Mouse (Mus musculus): ENCODE results near the gene Nck2. TPM values are rescaled to one million over a fixed set of nuclear protein-coding genes. Genes with fewer than 3 reads are reported as not detected.

Gene Nck2
- polyA plus RNA-seq, 1 experiment = 21.0 TPM

GRCm38 (mm10) chr1:43504235-43504634 lies 59.9 kb downstream of the Nck2 start:
- Histone ChIP-seq H3K27ac (ENCODE audit: control insufficient read depth, insufficient read depth, low read depth, low read length, poor library complexity) (no peak overlapping the region; the same call in 1 of the 2 replicates), H3K4me1 (ENCODE audit: control insufficient read depth, insufficient read depth, low read length) (no peaks in the 10 kb centered on the region; the same call in 1 of the 2 replicates)
- no peak for TF ChIP-seq CTCF (IDR thresholded peaks at IDR 0.05; ENCODE audit: control insufficient read depth, insufficient read depth, low read length)
- no peak for TF ChIP-seq POLR2A (IDR thresholded peaks at IDR 0.05; ENCODE audit: borderline replicate concordance, control insufficient read depth, low read depth, low read length)

GRCm38 (mm10) chr1:43506638-43507037 lies 62.3 kb downstream of the Nck2 start:
- TF ChIP-seq POLR2A (IDR thresholded peaks at IDR 0.05; ENCODE audit: borderline replicate concordance, control insufficient read depth, low read depth, low read length) (no peak), CTCF (IDR thresholded peaks at IDR 0.05; ENCODE audit: control insufficient read depth, insufficient read depth, low read length) (no peak)
- WGBS = 30% methylated on average over 3 of the region's 3 CpGs

More at GRCm38 (mm10) chr1:43504235-43504634, 59.9 kb downstream of the Nck2 start:
- H3K4me3 ChIP-seq (replicated peaks; ENCODE audit: control insufficient read depth, low read depth, low read length) = no peak overlapping the region
- 44% methylated on average over 4 of the region's 4 CpGs for WGBS

GRCm38 (mm10) chr1:43507809-43508208 lies 63.4 kb downstream of the Nck2 start:
- WGBS = 24% methylated on average over 1 of the region's 1 CpGs
- no peak overlapping the region for H3K27ac ChIP-seq (ENCODE audit: control insufficient read depth, insufficient read depth, low read depth, low read length, poor library complexity)
- TF ChIP-seq POLR2A (IDR thresholded peaks at IDR 0.05; ENCODE audit: borderline replicate concordance, control insufficient read depth, low read depth, low read length) (no peak), CTCF (IDR thresholded peaks at IDR 0.05; ENCODE audit: control insufficient read depth, insufficient read depth, low read length) (no peak)
- no peak overlapping the region for H3K4me3 ChIP-seq (replicated peaks; ENCODE audit: control insufficient read depth, low read depth, low read length)
- no peaks in the 10 kb centered on the region; the same call in 1 of the 2 replicates for H3K4me1 ChIP-seq (ENCODE audit: control insufficient read depth, insufficient read depth, low read length)

More at GRCm38 (mm10) chr1:43506638-43507037, 62.3 kb downstream of the Nck2 start:
- H3K4me1 ChIP-seq (ENCODE audit: control insufficient read depth, insufficient read depth, low read length) = no peaks in the 10 kb centered on the region; the same call in 1 of the 2 replicates
- no peak overlapping the region for H3K27ac ChIP-seq (ENCODE audit: control insufficient read depth, insufficient read depth, low read depth, low read length, poor library complexity)
- H3K4me3 ChIP-seq (replicated peaks; ENCODE audit: control insufficient read depth, low read depth, low read length) = no peak overlapping the region

GRCm38 (mm10) chr1:43511256-43511655 lies 66.9 kb downstream of the Nck2 start:
- Histone ChIP-seq H3K4me3 (replicated peaks; ENCODE audit: control insufficient read depth, low read depth, low read length) (no peak overlapping the region), H3K4me1 (ENCODE audit: control insufficient read depth, insufficient read depth, low read length) (no peaks in the 10 kb centered on the region; the same call in 1 of the 2 replicates), H3K27ac (ENCODE audit: control insufficient read depth, insufficient read depth, low read depth, low read length, poor library complexity) (no peak overlapping the region)
- TF ChIP-seq CTCF (IDR thresholded peaks at IDR 0.05; ENCODE audit: control insufficient read depth, insufficient read depth, low read length) (peak; percentile 28; the same call in 1 of the 2 replicates), POLR2A (IDR thresholded peaks at IDR 0.05; ENCODE audit: borderline replicate concordance, control insufficient read depth, low read depth, low read length) (no peak)
- WGBS = 90% methylated on average over 12 of the region's 12 CpGs

GRCm38 (mm10) chr1:43511667-43512066 lies 67.3 kb downstream of the Nck2 start:
- Histone ChIP-seq H3K4me3 (replicated peaks; ENCODE audit: control insufficient read depth, low read depth, low read length) (no peak overlapping the region), H3K27ac (ENCODE audit: control insufficient read depth, insufficient read depth, low read depth, low read length, poor library complexity) (no peak overlapping the region), H3K4me1 (ENCODE audit: control insufficient read depth, insufficient read depth, low read length) (no peaks in the 10 kb centered on the region)
- 88% methylated on average over 8 of the region's 8 CpGs for WGBS
- no peak for TF ChIP-seq POLR2A (IDR thresholded peaks at IDR 0.05; ENCODE audit: borderline replicate concordance, control insufficient read depth, low read depth, low read length)
- no peak for TF ChIP-seq CTCF (IDR thresholded peaks at IDR 0.05; ENCODE audit: control insufficient read depth, insufficient read depth, low read length)

GRCm38 (mm10) chr1:43517405-43517804 lies 73.0 kb downstream of the Nck2 start:
- no peak for TF ChIP-seq POLR2A (IDR thresholded peaks at IDR 0.05; ENCODE audit: borderline replicate concordance, control insufficient read depth, low read depth, low read length)
- no peak for TF ChIP-seq CTCF (IDR thresholded peaks at IDR 0.05; ENCODE audit: control insufficient read depth, insufficient read depth, low read length)
- Histone ChIP-seq H3K4me1 (ENCODE audit: control insufficient read depth, insufficient read depth, low read length) (no peaks in the 10 kb centered on the region; the same call in 1 of the 2 replicates), H3K4me3 (replicated peaks; ENCODE audit: control insufficient read depth, low read depth, low read length) (no peak overlapping the region), H3K27ac (ENCODE audit: control insufficient read depth, insufficient read depth, low read depth, low read length, poor library complexity) (no peak overlapping the region)
- 74% methylated on average over 3 of the region's 3 CpGs for WGBS

- no peak overlapping the region for H3K27ac ChIP-seq (ENCODE audit: control insufficient read depth, insufficient read depth, low read depth, low read length, poor library complexity)
- no peaks in the 10 kb centered on the region; the same call in 1 of the 2 replicates for H3K4me1 ChIP-seq (ENCODE audit: control insufficient read depth, insufficient read depth, low read length)
Measured at GRCm38 (mm10) chr1:43520216-43520988, 76.0 kb downstream of the Nck2 start.

GRCm38 (mm10) chr1:43520989-43521371 lies 76.6 kb downstream of the Nck2 start:
- no peak for TF ChIP-seq POLR2A (IDR thresholded peaks at IDR 0.05; ENCODE audit: borderline replicate concordance, control insufficient read depth, low read depth, low read length)
- no peak for TF ChIP-seq CTCF (IDR thresholded peaks at IDR 0.05; ENCODE audit: control insufficient read depth, insufficient read depth, low read length)
- no peak overlapping the region for H3K4me3 ChIP-seq (replicated peaks; ENCODE audit: control insufficient read depth, low read depth, low read length)
- H3K4me1 ChIP-seq (ENCODE audit: control insufficient read depth, insufficient read depth, low read length) = no peaks in the 10 kb centered on the region; the same call in 1 of the 2 replicates
- no peak overlapping the region for H3K27ac ChIP-seq (ENCODE audit: control insufficient read depth, insufficient read depth, low read depth, low read length, poor library complexity)
- 20% methylated on average over 3 of the region's 3 CpGs for WGBS

More at GRCm38 (mm10) chr1:43520216-43520988, 76.0 kb downstream of the Nck2 start:
- H3K4me3 ChIP-seq (replicated peaks; ENCODE audit: control insufficient read depth, low read depth, low read length) = no peak overlapping the region
- TF ChIP-seq CTCF (IDR thresholded peaks at IDR 0.05; ENCODE audit: control insufficient read depth, insufficient read depth, low read length) = no peak
- TF ChIP-seq POLR2A (IDR thresholded peaks at IDR 0.05; ENCODE audit: borderline replicate concordance, control insufficient read depth, low read depth, low read length) = no peak
- WGBS = 26% methylated on average over 1 of the region's 1 CpGs

All from bone marrow, adult 2 months (tissue).